Mouse (Mus musculus) hindbrain, embryonic 16.5 days (tissue): ENCODE results near the gene Cntn5. TPM values are rescaled to one million over a fixed set of nuclear protein-coding genes. Genes with fewer than 3 reads are reported as not detected.

Source experiments
- ATAC-seq: fragments of 200-750 bp; cut with Nextera tagmentation; 2 replicates; pipeline ENCODE4 v1.8.0; 2017; ENCODE audit warnings: moderate TSS enrichment, moderate library complexity
- H3K27ac ChIP-seq: fragments of 300-500 bp; sonication (generic); 2 replicates; pipeline ENCODE4 v1.5.1; 2014; ENCODE audit warnings: low read depth, mild to moderate bottlenecking, control low read depth, low read length, moderate library complexity
- H3K27me3 ChIP-seq: fragments of 300-500 bp; sonication (generic); replicated peaks from 2 replicates; pipeline ENCODE4 v1.6.1; 2014; ENCODE audit warnings: low read length; ENCODE audit not compliant: control insufficient read depth, insufficient read depth
- H3K36me3 ChIP-seq: fragments of 300-500 bp; sonication (generic); 2 replicates; pipeline ENCODE4 v1.6.1; 2014; ENCODE audit warnings: mild to moderate bottlenecking, low read length, moderate library complexity, mixed read lengths; ENCODE audit not compliant: control insufficient read depth, insufficient read depth
- H3K4me1 ChIP-seq: fragments of 300-500 bp; sonication (generic); 2 replicates; pipeline ENCODE4 v1.6.1; 2014; ENCODE audit warnings: low read depth, low read length; ENCODE audit not compliant: control insufficient read depth, insufficient read depth
- H3K4me2 ChIP-seq: fragments of 300-500 bp; sonication (generic); 2 replicates; pipeline ENCODE4 v1.6.1; 2014; ENCODE audit warnings: mild to moderate bottlenecking, low read length, control low read depth, moderate library complexity
- H3K4me3 ChIP-seq: fragments of 300-500 bp; sonication (generic); 2 replicates; pipeline ENCODE4 v1.5.1; 2014; ENCODE audit warnings: mild to moderate bottlenecking, low read length, control low read depth, moderate library complexity
- H3K9ac ChIP-seq: fragments of 300-500 bp; sonication (generic); 2 replicates; pipeline ENCODE4 v1.6.1; 2014; ENCODE audit warnings: low read depth, mild to moderate bottlenecking, control low read depth, low read length, moderate library complexity
- H3K9me3 ChIP-seq: fragments of 300-500 bp; sonication (generic); 2 replicates; pipeline ENCODE4 v1.6.1; 2014; ENCODE audit warnings: mild to moderate bottlenecking, low read length, moderate library complexity; ENCODE audit not compliant: control insufficient read depth
- WGBS: fragments of 180-500 bp; shearing (Covaris S2); extraction: QIAGEN DNeasy Blood & Tissue Kit; methylation state at CpG from one replicate; pipeline ENCODE4 v1.1.7; 2014; 5-methylcytosine and 5-hydroxymethylcytosine counted together
- polyA plus RNA-seq: library from polyadenylated mRNA; unstranded; fragments of >200 nt; fragmentation: Nextera tagmentation; extraction: Ambion mirVana; gene quantifications from 2 replicates; pipeline ENCODE4 v1.2.1, GENCODE M21; 2015

The Cntn5 gene
- polyA plus RNA-seq, 1 experiment from 2014 or later, result 20.4 TPM

DNA sequence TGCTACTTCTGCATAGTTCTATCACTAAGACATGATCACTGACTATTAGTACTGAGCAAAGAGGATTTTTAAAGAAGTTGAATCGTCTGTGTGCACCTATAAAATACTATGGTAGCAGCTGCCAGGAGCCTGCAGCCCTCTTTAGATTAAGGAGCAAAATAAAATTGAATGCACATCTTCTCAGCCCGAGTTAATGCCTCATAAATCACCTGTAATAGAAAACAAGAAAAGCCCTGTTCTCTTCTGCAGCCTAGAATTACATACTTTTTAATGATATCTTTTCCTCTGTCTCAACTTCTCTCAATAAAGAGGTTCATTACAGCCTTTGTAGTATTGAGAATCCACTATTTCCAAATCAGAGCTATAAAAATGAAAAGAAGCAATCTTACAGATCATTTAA, 109.5 kb downstream of the Cntn5 start:
- no peaks in the 10 kb centered on the region for H3K9me3 ChIP-seq
- H3K27me3 ChIP-seq, result no peaks in the 10 kb centered on the region
- no peaks in the 10 kb centered on the region for H3K4me1 ChIP-seq
- H3K27ac ChIP-seq, result no peak overlapping the region
- no peak overlapping the region for H3K4me3 ChIP-seq
- no peaks in the 10 kb centered on the region for H3K36me3 ChIP-seq
- H3K9ac ChIP-seq, result no peak overlapping the region
- 62% methylated on average over 2 of the region's 2 CpGs for WGBS
- H3K4me2 ChIP-seq, result no peak overlapping the region
- ATAC-seq, result no peak

GRCm38 (mm10) chr9:10731878-10732277, 172.7 kb downstream of the Cntn5 start:
- no peak for ATAC-seq
- no peak overlapping the region for H3K4me2 ChIP-seq
- no peaks in the 10 kb centered on the region for H3K36me3 ChIP-seq
- 88% methylated on average over 2 of the region's 2 CpGs for WGBS
- H3K4me1 ChIP-seq, result no peaks in the 10 kb centered on the region
- no peak overlapping the region for H3K4me3 ChIP-seq
- H3K9ac ChIP-seq, result no peak overlapping the region
- H3K9me3 ChIP-seq, result no peaks in the 10 kb centered on the region
- no peaks in the 10 kb centered on the region for H3K27me3 ChIP-seq
- no peak overlapping the region for H3K27ac ChIP-seq

- Histone ChIP-seq H3K4me3 (no peak overlapping the region), H3K36me3 (no peaks in the 10 kb centered on the region), H3K4me2 (no peak overlapping the region), H3K27ac (no peak overlapping the region), H3K9me3 (no peaks in the 10 kb centered on the region), H3K27me3 (no peaks in the 10 kb centered on the region), H3K4me1 (no peaks in the 10 kb centered on the region), H3K9ac (no peak overlapping the region)
- whole genome bisulfite sequencing, result 83% methylated on average over 2 of the region's 2 CpGs
- no peak for ATAC-seq
Measured at GRCm38 (mm10) chr9:10724191-10724590, 180.4 kb downstream of the Cntn5 start.

- Histone ChIP-seq H3K4me3 (no peak overlapping the region), H3K4me2 (no peak overlapping the region), H3K36me3 (no peaks in the 10 kb centered on the region), H3K9me3 (no peaks in the 10 kb centered on the region), H3K27me3 (no peaks in the 10 kb centered on the region), H3K9ac (no peak overlapping the region), H3K4me1 (no peaks in the 10 kb centered on the region), H3K27ac (no peak overlapping the region)
- ATAC-seq, result no peak
- WGBS, result 90% methylated on average over 4 of the region's 4 CpGs
Measured at GRCm38 (mm10) chr9:10722121-10722520, 182.5 kb downstream of the Cntn5 start.

GRCm38 (mm10) chr9:10718986-10719385, 185.6 kb downstream of the Cntn5 start:
- H3K9ac ChIP-seq, result no peak overlapping the region
- ATAC-seq, result no peak
- no peak overlapping the region for H3K27ac ChIP-seq
- H3K4me3 ChIP-seq, result no peak overlapping the region
- no peaks in the 10 kb centered on the region for H3K36me3 ChIP-seq
- H3K9me3 ChIP-seq, result no peaks in the 10 kb centered on the region
- no peaks in the 10 kb centered on the region for H3K4me1 ChIP-seq
- WGBS, result 77% methylated on average over 3 of the region's 3 CpGs
- H3K4me2 ChIP-seq, result no peak overlapping the region
- H3K27me3 ChIP-seq, result no peaks in the 10 kb centered on the region

- no peak overlapping the region for H3K27ac ChIP-seq
- no peaks in the 10 kb centered on the region for H3K4me1 ChIP-seq
- no peak for ATAC-seq
- no peaks in the 10 kb centered on the region for H3K36me3 ChIP-seq
- H3K9ac ChIP-seq, result no peak overlapping the region
- H3K4me2 ChIP-seq, result no peak overlapping the region
- no peak overlapping the region for H3K4me3 ChIP-seq
- no peaks in the 10 kb centered on the region for H3K9me3 ChIP-seq
- WGBS, result 10% methylated on average over 1 of the region's 1 CpGs
- H3K27me3 ChIP-seq, result no peaks in the 10 kb centered on the region
Measured at GRCm38 (mm10) chr9:10713641-10714040, 190.9 kb downstream of the Cntn5 start.

GRCm38 (mm10) chr9:10681646-10682045, 222.9 kb downstream of the Cntn5 start:
- no peak overlapping the region for H3K4me3 ChIP-seq
- no peaks in the 10 kb centered on the region for H3K36me3 ChIP-seq
- H3K9ac ChIP-seq, result no peak overlapping the region
- H3K27ac ChIP-seq, result no peak overlapping the region
- no peak overlapping the region for H3K4me2 ChIP-seq
- no peak for ATAC-seq
- H3K27me3 ChIP-seq, result no peaks in the 10 kb centered on the region
- no peaks in the 10 kb centered on the region for H3K4me1 ChIP-seq
- no peaks in the 10 kb centered on the region for H3K9me3 ChIP-seq

DNA sequence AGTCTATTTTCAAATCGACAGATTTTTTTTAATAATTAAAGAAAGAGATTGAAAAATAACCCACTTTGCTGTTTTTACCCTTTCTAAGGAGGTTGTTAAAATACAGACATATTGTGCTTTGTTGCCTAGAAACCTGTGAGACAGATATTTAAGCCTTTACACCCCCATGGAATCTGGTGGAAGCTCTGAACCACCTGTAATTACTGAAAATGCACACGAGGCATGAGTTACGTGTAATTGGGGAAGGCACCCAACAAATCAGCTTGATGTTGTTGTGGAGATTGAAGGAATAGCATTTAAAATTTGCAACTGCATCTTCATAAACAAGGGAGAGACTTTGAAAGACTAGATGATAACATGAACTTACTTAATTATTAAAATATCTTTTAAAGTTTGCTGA, 223.4 kb downstream of the Cntn5 start:
- no peak overlapping the region for H3K27ac ChIP-seq
- H3K27me3 ChIP-seq, result no peaks in the 10 kb centered on the region
- H3K4me1 ChIP-seq, result no peaks in the 10 kb centered on the region
- WGBS, result 82% methylated on average over 3 of the region's 3 CpGs
- H3K9me3 ChIP-seq, result no peaks in the 10 kb centered on the region
- H3K4me2 ChIP-seq, result no peak overlapping the region
- no peak for ATAC-seq
- no peak overlapping the region for H3K9ac ChIP-seq
- H3K4me3 ChIP-seq, result no peak overlapping the region
- no peaks in the 10 kb centered on the region for H3K36me3 ChIP-seq

DNA sequence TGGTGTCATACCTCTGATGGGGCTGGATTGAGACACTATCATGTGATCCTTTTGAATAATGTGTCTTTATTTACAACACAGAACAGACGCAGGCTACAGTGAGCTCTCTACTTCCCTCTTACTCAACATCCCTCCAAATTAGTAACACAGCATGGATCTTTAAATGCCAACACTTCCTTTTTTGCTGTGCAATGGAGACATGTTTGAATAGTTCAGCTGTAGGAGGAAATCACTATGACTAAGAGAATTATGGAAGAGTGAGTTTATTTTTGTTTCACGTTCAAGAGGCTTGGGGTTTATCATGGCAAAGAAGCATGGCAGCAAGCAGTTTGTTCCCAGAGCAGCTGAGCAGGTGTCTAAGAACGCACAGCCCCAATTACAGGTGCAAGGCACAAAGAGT, 235.9 kb downstream of the Cntn5 start:
- Histone ChIP-seq H3K4me1 (no peaks in the 10 kb centered on the region), H3K27ac (no peak overlapping the region), H3K4me2 (no peak overlapping the region), H3K9me3 (no peaks in the 10 kb centered on the region), H3K36me3 (no peaks in the 10 kb centered on the region), H3K9ac (no peak overlapping the region), H3K27me3 (no peaks in the 10 kb centered on the region), H3K4me3 (no peak overlapping the region)
- ATAC-seq, result no peak
- WGBS, result 74% methylated on average over 3 of the region's 3 CpGs

DNA sequence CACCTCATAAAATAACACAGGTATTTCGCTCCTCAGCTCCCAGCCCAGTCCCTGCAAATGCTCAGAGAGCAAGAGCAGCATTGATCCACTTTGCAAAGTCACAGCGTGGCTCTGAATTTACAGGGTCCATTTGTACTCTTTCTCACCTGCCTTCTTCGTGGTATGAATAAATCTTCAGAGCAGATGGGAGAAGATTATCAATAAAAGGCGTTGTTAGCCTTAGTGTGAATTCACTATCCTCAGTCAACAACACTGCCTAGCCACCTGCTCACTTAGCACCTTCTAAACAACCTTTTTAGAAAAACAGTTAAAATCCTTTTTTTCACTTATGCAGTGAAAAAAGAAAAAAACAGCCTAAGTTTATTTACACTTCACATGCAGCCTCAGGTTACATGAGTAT, 237.1 kb downstream of the Cntn5 start:
- no peaks in the 10 kb centered on the region for H3K4me1 ChIP-seq
- 70% methylated on average over 4 of the region's 4 CpGs for WGBS
- no peak overlapping the region for H3K27ac ChIP-seq
- H3K36me3 ChIP-seq, result no peaks in the 10 kb centered on the region
- H3K27me3 ChIP-seq, result no peaks in the 10 kb centered on the region
- H3K9me3 ChIP-seq, result no peaks in the 10 kb centered on the region
- H3K4me3 ChIP-seq, result no peak overlapping the region
- ATAC-seq, result no peak
- no peak overlapping the region for H3K9ac ChIP-seq
- no peak overlapping the region for H3K4me2 ChIP-seq
